Mouse (Mus musculus) liver, postnatal 0 days (tissue): ENCODE measurements around the gene Decr2. TPM values are rescaled to one million over a fixed set of nuclear protein-coding genes. Genes with fewer than 3 reads are reported as not detected.
"Not testable (repeated sequence)": the region's sequence is repeated elsewhere in the genome, so short reads cannot be mapped to it uniquely, and the experiment has no call there.

Source experiments
- ATAC-seq: fragments of 200-750 bp; cut with Nextera tagmentation; 2 replicates; pipeline ENCODE4 v1.8.0; 2017; ENCODE audit warnings: mild to moderate bottlenecking, moderate library complexity
- DNase-seq: peaks from one replicate; pipeline ENCODE4 v3.0.0-alpha.2; 2016
- H3K27ac ChIP-seq: fragments of 300-500 bp; sonication (generic); 2 replicates; pipeline ENCODE4 v1.5.1; 2014; ENCODE audit warnings: antibody characterized with exemption, moderate library complexity, mild to moderate bottlenecking, low read depth
- H3K27me3 ChIP-seq: fragments of 300-500 bp; sonication (generic); 2 replicates; pipeline ENCODE4 v1.6.1; 2014; ENCODE audit warnings: low read length, control low read depth, mixed read lengths; ENCODE audit not compliant: insufficient read depth
- H3K36me3 ChIP-seq: fragments of 300-500 bp; sonication (generic); replicated peaks from 2 replicates; pipeline ENCODE4 v1.6.1; 2014; ENCODE audit warnings: mild to moderate bottlenecking, control low read depth, low read length, moderate library complexity, mixed read lengths; ENCODE audit not compliant: insufficient read depth
- H3K4me1 ChIP-seq: fragments of 300-500 bp; sonication (generic); 2 replicates; pipeline ENCODE4 v1.6.1; 2014; ENCODE audit warnings: antibody characterized with exemption, mild to moderate bottlenecking, control low read depth; ENCODE audit not compliant: insufficient read depth
- H3K4me2 ChIP-seq: fragments of 300-500 bp; sonication (generic); 2 replicates; pipeline ENCODE4 v1.6.1; 2014; ENCODE audit warnings: low read depth, mild to moderate bottlenecking, low read length, moderate library complexity, mixed read lengths
- H3K4me3 ChIP-seq: fragments of 300-500 bp; sonication (generic); 2 replicates; pipeline ENCODE4 v1.5.1; 2014; ENCODE audit warnings: low read depth, low read length
- H3K9ac ChIP-seq: fragments of 300-500 bp; sonication (generic); replicated peaks from 2 replicates; pipeline ENCODE4 v1.6.1; 2014; ENCODE audit warnings: mild to moderate bottlenecking, moderate library complexity
- H3K9me3 ChIP-seq: fragments of 300-500 bp; sonication (generic); 2 replicates; pipeline ENCODE4 v1.6.1; 2016; ENCODE audit warnings: mild to moderate bottlenecking, control low read depth, low read length, mixed read lengths
- CTCF ChIP-seq: sonication (generic); IDR thresholded peaks from 2 replicates; pipeline ENCODE4 v1.5.1; 2016; ENCODE audit warnings: antibody characterized with exemption, low read depth
- EP300 ChIP-seq: IDR thresholded peaks from 2 replicates; pipeline ENCODE4 v1.6.1; 2016; ENCODE audit warnings: antibody characterized with exemption, low read depth, mild to moderate bottlenecking
- WGBS: fragments of 180-500 bp; shearing (Covaris S2); extraction: QIAGEN DNeasy Blood & Tissue Kit; methylation state at CpG from one replicate; pipeline ENCODE4 v1.1.7; 2014; ENCODE audit not compliant: insufficient replicate concordance; 5-methylcytosine and 5-hydroxymethylcytosine counted together
- polyA plus RNA-seq: library from polyadenylated mRNA; unstranded; fragments of >200 nt; fragmentation: Nextera tagmentation; extraction: Ambion mirVana; gene quantifications from 2 replicates; pipeline ENCODE4 v1.2.1, GENCODE M21; 2015

Decr2 gene
- polyA plus RNA-seq, 1 experiment from 2014 or later = 151 TPM

- DNase-seq (no peak), ATAC-seq (no peak)
- Histone ChIP-seq H3K27me3 (peaks cover 1% of the 10 kb centered on the region), H3K4me2 (no peak overlapping the region), H3K9ac (no peak overlapping the region), H3K27ac (no peak overlapping the region), H3K4me3 (no peak overlapping the region), H3K4me1 (no peaks in the 10 kb centered on the region), H3K9me3 (no peaks in the 10 kb centered on the region), H3K36me3 (no peaks in the 10 kb centered on the region)
- 31% methylated on average over 4 of the region's 4 CpGs for WGBS
- TF ChIP-seq CTCF = no peak
- TF ChIP-seq EP300 = no peak
These were observed 15.5 kb upstream of the Decr2 start for GRCm38 (mm10) chr17:26105619-26106018.

GRCm38 (mm10) chr17:26101478-26101877 is 11.3 kb upstream of the Decr2 start:
- TF ChIP-seq CTCF (no peak), EP300 (no peak)
- H3K9ac ChIP-seq = no peak overlapping the region
- 63% methylated on average over 3 of the region's 4 CpGs for WGBS
- H3K4me3 ChIP-seq = no peak overlapping the region
- no peaks in the 10 kb centered on the region for H3K36me3 ChIP-seq
- no peaks in the 10 kb centered on the region for H3K4me1 ChIP-seq
- no peak overlapping the region for H3K4me2 ChIP-seq
- H3K27ac ChIP-seq = no peak overlapping the region
- no peaks in the 10 kb centered on the region for H3K27me3 ChIP-seq
- no peaks in the 10 kb centered on the region for H3K9me3 ChIP-seq
- DNase-seq (no peak), ATAC-seq (peak; percentile 40)

DNA sequence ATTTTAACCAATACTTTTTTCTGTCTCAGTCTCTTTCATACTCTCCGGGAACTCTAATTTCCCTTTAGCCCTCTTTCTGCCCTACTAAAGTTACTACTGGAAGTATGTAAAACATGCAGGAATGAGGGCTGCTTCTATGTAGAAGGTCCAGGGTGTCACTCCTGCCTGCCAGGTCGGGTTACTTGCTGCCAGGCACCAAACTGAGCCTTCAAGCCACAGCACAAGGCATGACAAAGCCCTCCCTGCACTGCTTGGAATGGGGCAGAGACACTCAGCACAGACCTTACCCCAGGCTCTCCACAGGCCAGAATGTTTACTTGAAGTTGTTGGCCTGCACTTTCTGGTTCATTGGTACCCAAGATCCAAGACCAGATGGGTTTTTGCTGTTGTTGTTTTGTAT is 10.0 kb upstream of the Decr2 start:
- Histone ChIP-seq H3K27ac (no peak overlapping the region), H3K9ac (no peak overlapping the region), H3K4me2 (no peak overlapping the region), H3K36me3 (no peaks in the 10 kb centered on the region), H3K4me1 (peaks cover 5% of the 10 kb centered on the region), H3K4me3 (no peak overlapping the region), H3K9me3 (no peaks in the 10 kb centered on the region), H3K27me3 (no peaks in the 10 kb centered on the region)
- WGBS = 49% methylated on average over 2 of the region's 2 CpGs
- DNase-seq (no peak), ATAC-seq (no peak)
- TF ChIP-seq CTCF (no peak), EP300 (no peak)

GRCm38 (mm10) chr17:26099316-26099715 is 9.2 kb upstream of the Decr2 start:
- not testable (repeated sequence) for H3K27ac ChIP-seq, ATAC-seq, H3K9me3 ChIP-seq, H3K36me3 ChIP-seq, H3K9ac ChIP-seq, H3K4me3 ChIP-seq, H3K27me3 ChIP-seq, H3K4me2 ChIP-seq, DNase-seq
- 58% methylated on average over 3 of the region's 3 CpGs for WGBS
- peaks cover 12% of the 10 kb centered on the region for H3K4me1 ChIP-seq
- TF ChIP-seq CTCF = peak; percentile 46

- no peak overlapping the region for H3K27ac ChIP-seq
- no peak overlapping the region for H3K4me2 ChIP-seq
- ATAC-seq (no peak), DNase-seq (no peak)
- H3K9ac ChIP-seq = no peak overlapping the region
- WGBS = 80% methylated on average over 7 of the region's 7 CpGs
- H3K4me3 ChIP-seq = no peak overlapping the region
- TF ChIP-seq CTCF (no peak), EP300 (no peak)
- H3K36me3 ChIP-seq = no peaks in the 10 kb centered on the region
- no peaks in the 10 kb centered on the region for H3K9me3 ChIP-seq
- no peaks in the 10 kb centered on the region for H3K27me3 ChIP-seq
- peaks cover 12% of the 10 kb centered on the region for H3K4me1 ChIP-seq
These were observed 8.3 kb upstream of the Decr2 start for GRCm38 (mm10) chr17:26098461-26098860.

DNA sequence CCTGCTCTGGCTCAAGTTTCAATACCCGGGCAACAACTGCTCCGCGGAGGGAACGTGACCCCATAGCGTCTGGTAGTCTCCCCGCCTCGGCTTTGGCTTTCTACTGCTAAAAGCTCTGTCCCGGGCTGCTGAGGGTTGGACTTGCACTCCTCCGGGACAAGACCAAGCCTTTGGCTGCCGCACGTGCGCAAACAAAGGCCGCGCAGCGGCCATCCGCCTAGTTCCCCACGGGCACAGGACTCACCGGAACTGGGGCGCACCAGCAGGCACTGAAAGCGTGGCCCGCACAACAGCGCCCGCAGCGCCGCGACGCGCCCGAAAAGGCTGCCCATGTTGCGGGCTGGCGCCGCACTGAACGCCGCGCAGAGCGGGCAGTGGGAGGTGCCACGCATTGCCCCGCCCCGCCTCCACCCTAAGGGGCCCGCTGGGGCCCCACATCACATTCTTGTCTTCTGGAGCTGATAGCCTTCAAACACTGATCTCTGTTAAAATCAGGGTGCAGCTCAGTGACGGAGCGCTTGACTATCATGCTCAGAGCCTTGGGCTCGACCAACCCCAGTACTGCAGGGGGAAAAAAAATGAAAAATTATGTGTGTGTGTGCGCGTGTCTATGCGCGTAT is 5.1 kb upstream of the Decr2 start, which contains the start of gene Nme4:
Gene Nme4, minus strand, starts transcription at position 482 of the 620 bp plus-strand sequence.
- DNase-seq (peak; percentile 70), ATAC-seq (peak; percentile 75)
- WGBS = 2% methylated on average over 47 of the region's 47 CpGs
- Histone ChIP-seq H3K9ac (peak within 1 kb of the TSS; percentile 63), H3K4me1 (peaks cover 12% of the 10 kb centered on the region), H3K27me3 (no peaks in the 10 kb centered on the region), H3K4me3 (peak within 1 kb of the TSS; percentile 50), H3K27ac (no peak within 1 kb of the TSS), H3K36me3 (no peaks in the 10 kb centered on the region), H3K9me3 (no peaks in the 10 kb centered on the region), H3K4me2 (peak within 1 kb of the TSS; percentile 85)
- no peak for TF ChIP-seq CTCF
- TF ChIP-seq EP300 = no peak
